Mouse (Mus musculus) hindbrain, postnatal 0 days (tissue): ENCODE data around the gene Sik3. TPM values are rescaled to one million over a fixed set of nuclear protein-coding genes. Genes with fewer than 3 reads are reported as not detected.

Experiments
- ATAC-seq: fragments of 200-750 bp; cut with Nextera tagmentation; 2 replicates; pipeline ENCODE4 v1.8.0; 2017; ENCODE audit warnings: mild to moderate bottlenecking, moderate TSS enrichment, moderate library complexity
- DNase-seq: peaks from one replicate; pipeline ENCODE4 v3.0.0-alpha.2; 2015; ENCODE audit warnings: low spot score
- H3K27ac ChIP-seq: fragments of 300-500 bp; sonication (generic); 2 replicates; pipeline ENCODE4 v1.5.1; 2014; ENCODE audit warnings: mild to moderate bottlenecking
- H3K27me3 ChIP-seq: fragments of 300-500 bp; sonication (generic); 2 replicates; pipeline ENCODE4 v1.6.1; 2014; ENCODE audit warnings: low read length, mixed read lengths; ENCODE audit not compliant: insufficient read depth
- H3K36me3 ChIP-seq: fragments of 300-500 bp; sonication (generic); 2 replicates; pipeline ENCODE4 v1.6.1; 2014; ENCODE audit warnings: low read length, mixed read lengths; ENCODE audit not compliant: insufficient read depth
- H3K4me1 ChIP-seq: fragments of 300-500 bp; sonication (generic); 2 replicates; pipeline ENCODE4 v1.6.1; 2014; ENCODE audit warnings: antibody characterized with exemption, low read length, mixed read lengths; ENCODE audit not compliant: insufficient read depth
- H3K4me2 ChIP-seq: fragments of 300-500 bp; sonication (generic); 2 replicates; pipeline ENCODE4 v1.6.1; 2014; ENCODE audit warnings: low read depth, mild to moderate bottlenecking, low read length, moderate library complexity, mixed read lengths
- H3K4me3 ChIP-seq: fragments of 300-500 bp; sonication (generic); 2 replicates; pipeline ENCODE4 v1.5.1; 2014; ENCODE audit warnings: low read length
- H3K9ac ChIP-seq: fragments of 300-500 bp; sonication (generic); replicated peaks from 2 replicates; pipeline ENCODE4 v1.6.1; 2014; ENCODE audit warnings: mild to moderate bottlenecking, low read length, moderate library complexity, mixed read lengths
- H3K9me3 ChIP-seq: fragments of 300-500 bp; sonication (generic); 2 replicates; pipeline ENCODE4 v1.6.1; 2016; ENCODE audit warnings: low read length, mixed read lengths
- CTCF ChIP-seq: IDR thresholded peaks from 2 replicates; pipeline ENCODE4 v1.5.1; 2016; ENCODE audit warnings: antibody characterized with exemption, control low read depth, low read depth
- WGBS: fragments of 180-500 bp; shearing (Covaris S2); extraction: QIAGEN DNeasy Blood & Tissue Kit; methylation state at CpG from one replicate; pipeline ENCODE4 v1.1.7; 2014; 5-methylcytosine and 5-hydroxymethylcytosine counted together
- polyA plus RNA-seq: library from polyadenylated mRNA; unstranded; fragments of >200 nt; fragmentation: Nextera tagmentation; extraction: Ambion mirVana; gene quantifications from 2 replicates; pipeline ENCODE4 v1.2.1, GENCODE M21; 2015
- total RNA-seq: library from RNA; depleted of rRNA; stranded (reverse); fragments of >200 nt; gene quantifications from 2 replicates; pipeline ENCODE4 v1.2.3, GENCODE M21; 2014

The Sik3 gene
- total and polyA plus RNA-seq, 2 experiments from 2014 or later: 12.5 to 37.1 TPM

DNA sequence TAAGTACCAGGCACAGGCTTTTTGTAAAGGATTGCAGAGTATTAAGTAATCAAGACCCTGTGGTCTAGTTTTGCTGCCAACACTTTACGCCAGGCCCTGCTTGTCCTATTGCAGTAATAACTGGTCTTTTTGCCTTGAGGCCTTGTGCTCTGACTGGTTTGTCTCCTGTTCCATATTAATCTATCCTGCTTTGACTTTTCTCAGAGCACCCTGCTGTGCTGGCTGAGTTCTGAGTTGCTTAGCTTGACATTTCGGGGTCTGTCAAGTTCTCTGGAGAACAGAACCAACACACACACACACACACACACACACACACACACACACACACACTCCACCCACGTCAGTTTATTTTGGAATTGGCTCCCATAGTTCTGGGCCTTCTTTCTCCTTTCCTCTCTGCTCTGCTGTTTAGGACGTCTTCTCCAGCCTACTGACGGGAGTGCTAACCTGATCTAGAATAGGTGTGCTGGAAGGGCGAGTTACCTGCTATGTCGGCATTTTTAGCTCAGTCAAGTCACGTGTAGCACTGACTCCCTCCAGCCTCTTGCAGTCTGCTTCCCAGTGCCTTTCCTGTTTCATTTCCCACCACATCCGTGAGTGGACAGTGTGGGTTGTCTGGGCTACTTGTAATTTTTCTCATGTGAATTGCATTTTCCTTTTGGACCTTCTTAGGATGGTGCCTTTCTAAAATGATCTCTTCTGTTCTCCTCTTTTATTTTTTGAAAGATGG, 49.2 kb downstream of the Sik3 start:
- no peak overlapping the region for H3K4me2 ChIP-seq
- WGBS: 61% methylated on average over 9 of the region's 9 CpGs
- H3K27me3 ChIP-seq: no peaks in the 10 kb centered on the region
- H3K9me3 ChIP-seq: no peaks in the 10 kb centered on the region
- DNase-seq (peak; percentile 52), ATAC-seq (no peak)
- H3K36me3 ChIP-seq: no peaks in the 10 kb centered on the region
- no peak overlapping the region for H3K27ac ChIP-seq
- H3K4me1 ChIP-seq: no peaks in the 10 kb centered on the region
- H3K4me3 ChIP-seq: no peak overlapping the region
- no peak overlapping the region for H3K9ac ChIP-seq
- no peak for TF ChIP-seq CTCF

DNA sequence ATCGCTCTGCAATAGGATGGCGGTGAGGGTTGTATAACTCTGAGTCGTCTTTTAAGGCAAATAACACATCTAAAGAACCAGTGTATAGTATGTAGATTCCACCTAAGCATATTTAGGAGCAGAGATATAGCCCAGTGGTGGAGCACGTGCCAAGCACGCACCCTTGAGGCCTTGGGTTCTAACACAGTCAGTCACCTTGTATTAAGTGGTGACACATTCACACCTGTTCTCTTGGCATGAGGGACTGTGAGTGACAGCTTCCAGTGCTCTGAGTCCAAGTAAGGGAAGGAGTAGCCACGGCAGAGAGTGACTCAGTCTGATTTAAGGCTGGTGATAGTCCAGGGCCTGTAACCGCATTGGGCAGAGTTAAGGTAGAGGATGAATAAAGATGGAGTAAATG, 51.7 kb downstream of the Sik3 start:
- no peak for TF ChIP-seq CTCF
- Histone ChIP-seq H3K4me3 (no peak overlapping the region), H3K9me3 (no peaks in the 10 kb centered on the region), H3K4me2 (no peak overlapping the region), H3K4me1 (no peaks in the 10 kb centered on the region), H3K27ac (no peak overlapping the region), H3K9ac (no peak overlapping the region), H3K27me3 (no peaks in the 10 kb centered on the region), H3K36me3 (no peaks in the 10 kb centered on the region)
- no peak for ATAC-seq
- 93% methylated on average over 7 of the region's 7 CpGs for WGBS
- no peak for DNase-seq

GRCm38 (mm10) chr9:46066711-46067110, 54.1 kb downstream of the Sik3 start:
- WGBS: 85% methylated on average over 4 of the region's 4 CpGs
- ATAC-seq: no peak
- no peak for DNase-seq
- H3K9ac ChIP-seq: no peak overlapping the region
- no peak overlapping the region for H3K4me3 ChIP-seq
- no peak overlapping the region for H3K4me2 ChIP-seq
- H3K9me3 ChIP-seq: no peaks in the 10 kb centered on the region
- no peak overlapping the region for H3K27ac ChIP-seq
- H3K36me3 ChIP-seq: no peaks in the 10 kb centered on the region
- H3K4me1 ChIP-seq: no peaks in the 10 kb centered on the region
- no peak for TF ChIP-seq CTCF
- no peaks in the 10 kb centered on the region for H3K27me3 ChIP-seq

DNA sequence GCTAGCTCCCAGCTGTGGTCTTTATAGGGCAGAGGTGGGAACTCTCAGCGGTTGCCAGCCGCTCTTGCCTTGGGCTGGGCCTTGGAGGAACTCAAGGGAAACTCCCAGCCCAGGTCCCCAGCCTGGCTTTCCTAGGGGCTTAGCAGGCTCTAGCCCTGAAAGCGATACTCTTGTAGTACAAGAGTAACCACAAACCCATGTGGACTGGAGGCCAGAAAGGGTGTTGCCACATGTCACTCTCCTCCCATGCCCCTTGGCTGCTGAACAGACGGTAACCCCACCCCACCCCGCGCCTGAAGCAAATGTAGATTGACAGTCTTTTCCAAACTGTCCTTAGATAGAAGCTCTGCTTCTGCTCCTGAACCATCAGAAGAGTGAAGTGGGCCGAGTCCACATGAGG, 55.1 kb downstream of the Sik3 start:
- TF ChIP-seq CTCF: no peak
- Histone ChIP-seq H3K4me2 (no peak overlapping the region), H3K4me1 (no peaks in the 10 kb centered on the region), H3K9ac (no peak overlapping the region), H3K4me3 (no peak overlapping the region), H3K36me3 (no peaks in the 10 kb centered on the region), H3K27me3 (no peaks in the 10 kb centered on the region), H3K9me3 (no peaks in the 10 kb centered on the region), H3K27ac (no peak overlapping the region)
- 61% methylated on average over 7 of the region's 7 CpGs for WGBS
- DNase-seq (no peak), ATAC-seq (no peak)

- TF ChIP-seq CTCF: no peak
- H3K4me3 ChIP-seq: no peak overlapping the region
- DNase-seq (no peak), ATAC-seq (no peak)
- H3K4me1 ChIP-seq: no peaks in the 10 kb centered on the region
- 76% methylated on average over 4 of the region's 4 CpGs for WGBS
- no peaks in the 10 kb centered on the region for H3K27me3 ChIP-seq
- H3K27ac ChIP-seq: no peak overlapping the region
- H3K9me3 ChIP-seq: no peaks in the 10 kb centered on the region
- H3K9ac ChIP-seq: no peak overlapping the region
- H3K4me2 ChIP-seq: no peak overlapping the region
- H3K36me3 ChIP-seq: no peaks in the 10 kb centered on the region
These were observed 56.4 kb downstream of the Sik3 start for GRCm38 (mm10) chr9:46069013-46069412.

- H3K27ac ChIP-seq: no peak overlapping the region
- WGBS: 70% methylated on average over 9 of the region's 9 CpGs
- no peaks in the 10 kb centered on the region for H3K36me3 ChIP-seq
- no peak overlapping the region for H3K4me3 ChIP-seq
- no peak for ATAC-seq
- no peaks in the 10 kb centered on the region for H3K4me1 ChIP-seq
- TF ChIP-seq CTCF: no peak
- no peak for DNase-seq
- H3K4me2 ChIP-seq: no peak overlapping the region
- no peaks in the 10 kb centered on the region for H3K27me3 ChIP-seq
- no peak overlapping the region for H3K9ac ChIP-seq
- no peaks in the 10 kb centered on the region for H3K9me3 ChIP-seq
These were observed 59.6 kb downstream of the Sik3 start for GRCm38 (mm10) chr9:46072101-46072835.

- 58% methylated on average over 3 of the region's 3 CpGs for WGBS
- H3K27ac ChIP-seq: no peak overlapping the region
These were observed 60.8 kb downstream of the Sik3 start for GRCm38 (mm10) chr9:46073443-46073842.

More at GRCm38 (mm10) chr9:46073443-46073842, 60.8 kb downstream of the Sik3 start:
- no peaks in the 10 kb centered on the region for H3K4me1 ChIP-seq
- no peaks in the 10 kb centered on the region for H3K36me3 ChIP-seq
- no peaks in the 10 kb centered on the region for H3K27me3 ChIP-seq
- H3K9ac ChIP-seq: no peak overlapping the region
- H3K4me3 ChIP-seq: no peak overlapping the region
- H3K4me2 ChIP-seq: no peak overlapping the region
- no peak for ATAC-seq
- H3K9me3 ChIP-seq: no peaks in the 10 kb centered on the region
- no peak for DNase-seq
- TF ChIP-seq CTCF: no peak
